Mouse (Mus musculus) limb, embryonic 11.5 days (tissue): ENCODE results near the gene Zfp661. TPM values are rescaled to one million over a fixed set of nuclear protein-coding genes. Genes with fewer than 3 reads are reported as not detected.

Experiments
- ATAC-seq: fragments of 200-750 bp; cut with Nextera tagmentation; 2 replicates; pipeline ENCODE4 v1.8.0; 2017; ENCODE audit warnings: low read depth; ENCODE audit not compliant: insufficient number of reproducible peaks, low FRiP score, low TSS enrichment
- DNase-seq: peaks from one replicate; pipeline ENCODE4 v3.0.0-alpha.2; 2015; ENCODE audit warnings: low spot score
- H3K27ac ChIP-seq: fragments of 300-500 bp; sonication (generic); replicated peaks from 2 replicates; pipeline ENCODE4 v1.5.1; 2014; ENCODE audit warnings: low read depth, mild to moderate bottlenecking, low read length
- H3K27me3 ChIP-seq: fragments of 300-500 bp; sonication (generic); 2 replicates; pipeline ENCODE4 v1.6.1; 2014; ENCODE audit warnings: mild to moderate bottlenecking, low read length, mixed read lengths; ENCODE audit not compliant: control insufficient read depth, insufficient read depth
- H3K36me3 ChIP-seq: fragments of 300-500 bp; sonication (generic); 2 replicates; pipeline ENCODE4 v1.6.1; 2014; ENCODE audit warnings: mild to moderate bottlenecking, low read length, moderate library complexity, mixed read lengths; ENCODE audit not compliant: control insufficient read depth, insufficient read depth
- H3K4me1 ChIP-seq: fragments of 300-500 bp; sonication (generic); 2 replicates; pipeline ENCODE4 v1.6.1; 2014; ENCODE audit warnings: low read length, mixed read lengths; ENCODE audit not compliant: control insufficient read depth, insufficient read depth
- H3K4me2 ChIP-seq: fragments of 300-500 bp; sonication (generic); 2 replicates; pipeline ENCODE4 v1.6.1; 2014; ENCODE audit warnings: low read depth, mild to moderate bottlenecking, moderate library complexity; ENCODE audit not compliant: severe bottlenecking
- H3K4me3 ChIP-seq: fragments of 300-500 bp; sonication (generic); 2 replicates; pipeline ENCODE4 v1.5.1; 2014; ENCODE audit warnings: low read depth, low read length
- H3K9ac ChIP-seq: fragments of 300-500 bp; sonication (generic); 2 replicates; pipeline ENCODE4 v1.6.1; 2014; ENCODE audit warnings: mild to moderate bottlenecking, low read length
- H3K9me3 ChIP-seq: fragments of 300-500 bp; sonication (generic); 2 replicates; pipeline ENCODE4 v1.6.1; 2016; ENCODE audit warnings: low read length; ENCODE audit not compliant: control insufficient read depth
- WGBS: fragments of 180-500 bp; shearing (Covaris S2); extraction: QIAGEN DNeasy Blood & Tissue Kit; methylation state at CpG from one replicate; pipeline ENCODE4 v1.1.7; 2014; 5-methylcytosine and 5-hydroxymethylcytosine counted together
- polyA plus RNA-seq: library from polyadenylated mRNA; unstranded; fragments of >200 nt; fragmentation: Nextera tagmentation; extraction: Ambion mirVana; gene quantifications from 2 replicates; pipeline ENCODE4 v1.2.1, GENCODE M21; 2014

The Zfp661 gene
- polyA plus RNA-seq, 1 experiment from 2014 or later, result 5.5 TPM

DNA sequence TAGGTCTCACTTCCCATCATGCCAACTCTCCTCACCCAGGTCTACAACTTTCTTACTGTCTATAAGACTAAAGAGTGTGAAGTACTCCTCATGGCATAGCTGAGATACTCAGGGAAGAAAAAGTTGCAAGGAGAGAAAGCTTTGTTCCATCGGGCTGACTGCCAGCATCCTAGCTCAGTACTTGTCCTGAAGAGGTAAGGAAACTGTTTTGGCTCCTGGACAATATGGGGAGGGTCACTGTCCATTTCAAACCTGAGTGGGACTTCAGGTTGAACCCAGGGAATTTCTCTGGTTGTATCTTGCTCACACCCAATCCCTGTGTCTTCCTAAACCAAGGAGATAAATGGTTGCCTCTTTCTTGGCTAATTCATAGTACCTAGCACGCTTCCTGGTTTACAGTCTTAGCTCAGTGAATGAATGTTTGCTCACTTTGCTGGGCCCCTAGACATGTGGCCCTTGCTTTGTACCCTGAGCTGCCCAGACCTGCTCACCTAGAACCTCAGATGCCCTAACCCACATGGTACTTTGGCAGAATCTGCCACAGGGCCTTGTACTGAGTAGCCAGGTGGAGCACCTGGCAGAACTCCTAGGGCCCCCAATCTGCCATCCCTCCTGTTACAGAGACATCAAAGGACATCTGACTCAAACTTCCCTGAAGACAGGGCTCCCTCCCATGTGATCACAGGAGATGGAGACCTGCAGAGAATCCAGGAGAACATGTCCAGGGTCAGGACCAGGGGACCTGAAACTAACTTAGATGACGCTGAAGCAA, 61.7 kb downstream of the Zfp661 start:
- no peak overlapping the region for H3K27ac ChIP-seq
- H3K4me1 ChIP-seq, result peaks cover 10% of the 10 kb centered on the region
- no peaks in the 10 kb centered on the region for H3K27me3 ChIP-seq
- no peak overlapping the region for H3K4me3 ChIP-seq
- no peaks in the 10 kb centered on the region for H3K9me3 ChIP-seq
- ATAC-seq (no peak), DNase-seq (no peak)
- no peaks in the 10 kb centered on the region for H3K36me3 ChIP-seq
- no peak overlapping the region for H3K9ac ChIP-seq
- WGBS, result 78% methylated on average over 3 of the region's 3 CpGs
- H3K4me2 ChIP-seq, result no peak overlapping the region

Other genes starting within 250 kb of the Zfp661 start
- gene Astl, start 248.5 kb downstream of the Zfp661 start, polyA plus RNA-seq, result not detected in 2 replicates
- 2.2 and 2.6 TPM in 2 replicates for gene Adra2b, start 223.9 kb downstream of the Zfp661 start, polyA plus RNA-seq
- gene Gpat2, start 161.9 kb downstream of the Zfp661 start, polyA plus RNA-seq, result 0.09 TPM in 1 of 2 replicates, not detected in the other
- gene Fahd2a, start 142.5 kb downstream of the Zfp661 start, polyA plus RNA-seq, result 20.7 and 28.3 TPM in 2 replicates
- gene Kcnip3, start 65.0 kb downstream of the Zfp661 start, polyA plus RNA-seq, result 2.2 and 2.6 TPM in 2 replicates
- gene Prom2, start 45.6 kb downstream of the Zfp661 start, polyA plus RNA-seq, result 1.5 and 1.6 TPM in 2 replicates
- 161 and 164 TPM in 2 replicates for gene Mrps5, start 128 bp upstream of the Zfp661 start, polyA plus RNA-seq
- 0.09 and 0.20 TPM in 2 replicates for gene Mal, start 69.6 kb upstream of the Zfp661 start, polyA plus RNA-seq
- 1.4 and 2.0 TPM in 2 replicates for gene Mall, start 142.8 kb upstream of the Zfp661 start, polyA plus RNA-seq
- gene Nphp1, start 201.8 kb upstream of the Zfp661 start, polyA plus RNA-seq, result 36.3 and 36.5 TPM in 2 replicates
- 17.6 and 19.6 TPM in 2 replicates for gene Mtln, start 205.4 kb upstream of the Zfp661 start, polyA plus RNA-seq
- 50.2 and 55.2 TPM in 2 replicates for gene Bub1, start 244.8 kb upstream of the Zfp661 start, polyA plus RNA-seq